Mouse (Mus musculus) E14TG2a.4 (cell line): ENCODE data around the gene Slc41a2.

Experiments used
- CTCF ChIP-seq: conservative IDR thresholded peaks from 2 replicates; pipeline ENCODE4 v1.5.1; 2014; ENCODE audit warnings: low read length
- POU5F1 ChIP-seq: IDR thresholded peaks from 2 replicates; pipeline ENCODE4 v1.6.1; 2014; ENCODE audit warnings: low read length, borderline replicate concordance

- TF ChIP-seq POU5F1 (no peak), CTCF (no peak)
Measured at GRCm38 (mm10) chr10:83301054-83301453, 36.6 kb downstream of the Slc41a2 start.
